Mouse (Mus musculus) megakaryocyte-erythroid progenitor cell, adult 5-6 weeks (primary cell): Measurements from ENCODE around the gene Chmp6. TPM values are rescaled to one million over a fixed set of nuclear protein-coding genes. Genes with fewer than 3 reads are reported as not detected.

ENCODE experiments used
- ATAC-seq: replicated peaks from 2 replicates; pipeline ENCODE4 v1.8.0; 2016; ENCODE audit warnings: mild to moderate bottlenecking, inconsistent platforms; ENCODE audit not compliant: severe bottlenecking, poor library complexity, low FRiP score, low TSS enrichment
- total RNA-seq, 2 experiments: library from RNA; stranded (forward) in 1 of 2; stranded (reverse) in 1 of 2; fragments of 200-1000, 215-1000 nt in 1 of 2; fragments of >200 nt in 1 of 2; fragmentation: Nextera tagmentation in 1 of 2; gene quantifications; 2 replicates each; pipeline ENCODE4 v1.2.3; 2014 to 2017

The Chmp6 gene
- total RNA-seq (2014; fragmentation: Nextera tagmentation) = 13.6 and 25.2 TPM in 2 replicates
- 17.7 and 92.3 TPM in 2 replicates for total RNA-seq (2017)

DNA sequence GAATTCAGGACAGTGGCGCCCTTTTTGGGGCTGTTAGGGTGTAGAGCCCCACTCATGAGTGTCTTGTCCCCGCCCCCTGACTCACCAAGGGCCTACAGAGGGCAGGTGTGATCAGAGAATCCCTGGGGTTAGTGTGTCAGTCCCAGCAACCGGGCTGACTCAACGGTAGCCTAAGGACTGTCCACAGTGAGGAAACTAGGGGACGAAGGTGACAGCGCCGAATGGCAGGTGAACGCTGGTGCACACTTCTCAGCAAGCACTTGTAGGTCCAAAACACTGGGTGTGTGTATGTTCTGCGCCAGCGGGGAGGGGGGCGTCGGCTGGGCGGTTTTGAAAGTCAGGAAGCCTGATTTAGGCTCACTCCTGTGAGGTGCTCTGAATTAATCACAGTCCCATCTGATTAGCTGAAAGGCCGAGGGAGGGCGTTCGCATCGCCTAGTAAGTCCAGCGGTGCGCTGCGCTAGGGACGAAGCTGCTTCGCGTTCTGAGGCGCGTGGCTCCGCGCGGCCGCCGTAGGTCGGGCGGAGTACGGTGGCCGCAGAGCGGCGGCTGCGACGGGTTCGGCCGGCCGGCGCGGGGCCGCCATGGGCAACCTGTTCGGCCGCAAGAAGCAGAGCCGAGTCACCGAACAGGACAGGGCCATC is at the start of gene Chmp6:
Gene Chmp6, plus strand, starts transcription at position 151 of the 644 bp plus-strand sequence.
- ATAC-seq = peak; percentile 40; the same call in 1 of the 2 replicates

GRCm38 (mm10) chr11:119866837-119867236 is 46.4 kb upstream of the Chmp6 start:
- no peak for ATAC-seq

GRCm38 (mm10) chr11:119868138-119868537 is 45.1 kb upstream of the Chmp6 start:
- no peak for ATAC-seq

DNA sequence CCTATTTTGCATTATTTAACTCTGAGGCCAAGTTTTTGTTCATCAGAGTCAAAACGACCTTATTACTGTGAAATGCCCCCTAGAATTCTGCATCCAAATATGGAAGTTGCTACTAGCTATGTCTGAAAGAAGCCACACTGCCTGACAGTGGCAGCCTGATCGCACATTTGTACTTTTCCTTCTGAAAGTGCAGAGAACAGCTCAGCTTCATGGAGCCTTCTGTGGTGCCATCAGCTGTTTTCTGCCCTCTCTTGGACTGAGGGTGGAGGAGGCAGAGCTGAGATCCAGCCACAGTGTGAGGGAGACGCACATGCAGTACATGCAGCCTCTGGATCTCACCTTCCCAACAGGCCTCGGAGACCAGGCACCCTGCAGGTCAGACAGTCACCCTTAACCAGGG is 44.7 kb upstream of the Chmp6 start:
- no peak for ATAC-seq

- ATAC-seq = no peak
Measured at GRCm38 (mm10) chr11:119871141-119871540, 42.1 kb upstream of the Chmp6 start.

DNA sequence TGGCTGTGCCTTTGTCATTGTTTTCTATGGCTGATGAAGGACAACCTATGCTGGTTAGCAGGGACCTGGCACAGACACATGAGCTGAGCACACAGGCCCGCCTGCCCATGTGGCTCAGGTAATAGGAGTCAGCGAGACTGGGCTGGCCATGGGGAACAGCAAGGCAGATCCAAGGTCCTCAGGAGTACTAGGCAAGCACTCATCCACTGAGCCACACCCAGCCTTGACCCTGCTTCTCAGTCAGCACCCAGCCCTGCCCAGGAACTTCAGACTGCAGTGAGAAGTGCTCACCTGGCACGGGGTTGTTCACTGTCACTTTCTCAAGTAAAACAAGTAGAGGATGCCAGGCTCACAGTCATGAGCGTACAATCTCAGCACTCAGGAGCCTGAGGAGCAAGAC is 39.6 kb upstream of the Chmp6 start:
- no peak for ATAC-seq

GRCm38 (mm10) chr11:119874841-119875240 is 38.4 kb upstream of the Chmp6 start:
- ATAC-seq = no peak

- no peak for ATAC-seq
Measured at GRCm38 (mm10) chr11:119875685-119876084, 37.6 kb upstream of the Chmp6 start.

GRCm38 (mm10) chr11:119877124-119877523 is 36.1 kb upstream of the Chmp6 start:
- ATAC-seq = no peak

GRCm38 (mm10) chr11:119879573-119879972 is 33.7 kb upstream of the Chmp6 start:
- no peak for ATAC-seq

DNA sequence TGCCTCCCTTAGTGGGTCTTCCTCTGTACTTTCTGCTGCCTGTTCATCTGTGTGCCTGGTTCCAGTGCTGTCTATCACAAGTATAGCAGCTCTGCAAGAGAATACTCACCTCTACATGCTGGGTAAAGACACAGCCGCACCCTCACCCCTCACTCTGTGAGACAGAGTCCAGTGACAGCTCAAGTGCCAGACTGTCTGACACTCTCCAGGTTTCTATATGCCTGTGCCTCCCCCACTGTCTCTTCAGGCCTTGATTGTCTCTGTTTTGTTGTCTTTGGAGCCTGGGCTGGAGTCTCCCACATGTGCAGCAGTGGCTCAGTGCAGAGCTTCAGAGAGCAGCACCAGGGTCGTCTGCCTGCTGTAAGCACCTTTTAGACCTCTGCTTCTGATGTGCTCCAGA is 29.6 kb upstream of the Chmp6 start:
- no peak for ATAC-seq

DNA sequence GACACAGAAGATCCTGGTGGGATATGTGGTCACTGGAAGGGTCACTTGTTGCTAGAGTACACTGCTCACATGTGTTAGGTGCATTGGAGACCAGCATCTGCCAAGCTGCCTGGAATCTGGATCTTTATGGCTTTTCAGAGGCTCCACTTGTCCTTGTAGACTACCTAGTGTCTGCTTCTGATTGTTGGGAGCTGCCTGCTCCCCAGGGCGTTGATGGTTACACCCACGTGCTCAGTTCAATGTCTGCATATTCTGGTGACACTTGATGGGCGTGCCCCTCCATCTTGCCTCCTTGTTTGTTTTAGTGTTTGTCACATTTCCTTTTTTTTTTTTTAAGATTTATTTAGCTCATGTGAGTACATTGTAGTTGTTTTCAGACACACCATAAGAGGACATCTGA is 23.3 kb upstream of the Chmp6 start:
- ATAC-seq = no peak

- no peak for ATAC-seq
Measured at GRCm38 (mm10) chr11:119891601-119892215, 21.5 kb upstream of the Chmp6 start.

GRCm38 (mm10) chr11:119893667-119894236 is 19.5 kb upstream of the Chmp6 start:
- ATAC-seq = no peak

DNA sequence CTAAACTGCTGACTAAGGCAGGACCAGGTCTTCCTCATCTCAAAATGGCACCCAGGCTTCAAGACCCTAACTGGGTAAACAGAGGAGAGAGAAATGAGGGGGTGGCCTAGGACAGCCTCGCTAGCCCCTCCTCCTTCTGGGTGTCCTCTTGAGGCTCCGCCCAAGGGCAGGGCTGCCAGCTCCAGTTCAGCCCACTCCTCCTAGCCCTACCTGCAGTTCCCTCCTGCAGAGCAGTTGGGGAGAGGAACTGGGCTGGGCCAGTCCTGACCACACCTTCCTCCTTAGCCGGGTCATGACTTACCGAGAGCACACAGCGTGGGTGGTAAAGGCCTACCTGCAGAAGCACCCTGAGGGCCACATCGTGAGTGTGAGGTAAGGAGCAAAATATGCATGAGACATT is 18.6 kb upstream of the Chmp6 start:
- no peak for ATAC-seq

DNA sequence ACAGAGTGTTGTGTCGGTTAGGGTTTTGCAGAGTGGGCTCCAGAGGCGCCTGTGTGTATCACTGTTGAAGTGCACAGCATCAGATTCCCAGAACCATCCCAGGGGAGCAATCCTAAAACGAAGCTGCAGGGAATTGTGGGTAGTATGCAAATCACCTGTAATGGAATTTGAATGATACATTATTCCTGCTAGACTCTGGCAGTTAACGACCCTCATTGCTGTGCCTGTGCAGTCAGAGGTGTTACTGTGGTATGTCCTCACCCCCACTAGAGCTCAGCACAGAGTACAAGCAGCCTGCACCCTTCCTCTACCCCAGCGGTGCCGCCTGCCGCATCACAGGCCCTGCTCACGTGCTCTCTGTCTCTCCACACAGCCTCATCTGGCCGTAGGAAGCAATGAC is 16.2 kb upstream of the Chmp6 start:
- ATAC-seq = no peak

GRCm38 (mm10) chr11:119898976-119899375 is 14.3 kb upstream of the Chmp6 start:
- no peak for ATAC-seq

GRCm38 (mm10) chr11:119901174-119901573 is 12.1 kb upstream of the Chmp6 start:
- ATAC-seq = no peak

DNA sequence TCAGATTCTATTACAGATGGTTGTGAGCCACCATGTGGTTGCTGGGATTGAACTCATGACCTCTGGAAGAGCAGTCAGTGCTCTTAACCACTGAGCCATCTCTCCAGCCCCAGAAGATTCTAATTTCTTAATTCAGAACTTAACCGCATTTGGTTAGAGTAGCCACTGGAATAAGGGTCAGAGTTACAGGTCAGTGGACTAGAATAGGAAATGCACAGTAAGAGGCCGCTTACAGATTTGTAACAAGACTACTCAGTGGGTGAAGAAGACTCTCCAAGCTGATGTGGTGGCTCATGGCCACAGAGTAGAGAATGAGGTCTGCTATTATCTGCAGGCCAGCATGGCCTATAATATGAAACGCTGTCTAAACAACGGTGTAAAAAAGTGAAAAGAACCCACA is 10.3 kb upstream of the Chmp6 start:
- ATAC-seq = no peak

GRCm38 (mm10) chr11:119904621-119905286 is 8.5 kb upstream of the Chmp6 start:
- ATAC-seq = peak; percentile 74
